ENCODE assay signal across 10 mouse cellular contexts in the genomic region with DNA sequence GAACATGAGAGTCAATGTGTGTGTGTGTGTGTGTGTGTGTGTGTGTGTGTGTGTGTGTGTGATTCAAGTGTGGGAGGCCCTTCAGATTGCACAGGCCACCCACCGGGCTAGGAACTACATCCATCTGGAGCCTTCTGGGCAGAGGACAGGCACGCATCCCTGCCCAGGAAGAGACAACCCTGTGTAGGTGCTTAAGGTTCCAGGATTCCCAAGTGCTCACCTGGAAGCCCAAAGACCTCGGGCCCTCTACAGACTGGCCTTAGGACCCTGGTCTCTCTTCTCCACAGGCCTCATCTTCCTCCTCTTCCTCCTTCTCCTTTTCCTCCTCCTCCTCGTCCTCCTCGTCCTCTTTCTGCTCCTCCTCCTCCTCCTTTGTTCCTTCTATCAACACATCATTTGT. TPM values are rescaled to one million over a fixed set of nuclear protein-coding genes. Genes with fewer than 3 reads are reported as not detected.
A peak's percentile ranks its signal among the peaks of the same experiment; 100 is the strongest.
DNase-seq lines count a peak whose midpoint lies in the region; TF ChIP-seq lines count a peak whose summit lies in the region.
"Had no signal": no experiment of that assay in that cellular context is flagged by ENCODE, and none has a peak within 500 bp of the region (broad histone marks: within the 10 kb centered on the region; RNA-seq: fewer than 3 reads in every experiment).

No protein-coding gene starts in this region.

- no peak overlapping the region for H3K27ac ChIP-seq in gastrocnemius, adult 2 months
- H3K27ac ChIP-seq: intestine, embryonic 15.5 days; stomach, embryonic 15.5 days had no signal

- TF ChIP-seq CTCF in gastrocnemius, adult 2 months (IDR thresholded peaks at IDR 0.05) = no peak

- no peak overlapping the region for H3K4me3 ChIP-seq in gastrocnemius, adult 2 months
- H3K4me3 ChIP-seq: intestine, embryonic 15.5 days; stomach, embryonic 15.5 days had no signal

- intact Hi-C loops in gastrocnemius, adult 2 months (cut with DNase I) = no loop called here

- peak; percentile 19 for DNase-seq in gastrocnemius, adult 2 months
- no peak for DNase-seq in gastrocnemius, adult 8-10 months (ENCODE audit: low spot score in 2 of 2)
- peak; percentile 4 to 7 for DNase-seq in right cerebral cortex, adult 2 months (ENCODE audit: low spot score in 2 of 2)
- no peak for DNase-seq in right cerebral cortex, adult 18-20 months
- peak; percentile 32 to 43 for DNase-seq in cerebellum, postnatal 25 days
- DNase-seq in testis, postnatal 10 days (ENCODE audit: low spot score) = peak; percentile 45
- no peak for DNase-seq in heart, adult 9 months (ENCODE audit: low spot score in 2 of 2)
- DNase-seq: lung, embryonic 14.5 days had no signal

RNA-seq across cellular contexts. Expression of gene Ezh2, which starts 53.8 kb away (rescaled TPM):
- total RNA-seq in gastrocnemius, adult 2 months (2021) = 1 to 10 TPM; 6.6 to 7.4 TPM
- total RNA-seq in gastrocnemius, adult 8-10 months (2022) = 1 to 10 TPM; 6.3 to 7.3 (median 6.6) TPM

Comparison
In these comparisons a context has a peak if more than half of its experiments do, and no peak if none do; other contexts are left out.
1. DNase-seq: peak in gastrocnemius, adult 2 months (single experiment), right cerebral cortex, adult 2 months (2 of 2), cerebellum, postnatal 25 days (2 of 2) and testis, postnatal 10 days (single experiment); none in gastrocnemius, adult 8-10 months (0 of 2), right cerebral cortex, adult 18-20 months (single experiment) and heart, adult 9 months (0 of 2).